Mouse (Mus musculus) urinary bladder, postnatal 10 days (tissue): ENCODE results near the gene Uba7.

Experiments used
- DNase-seq: peaks from one replicate; pipeline ENCODE4 v3.0.0; 2022; ENCODE audit warnings: low spot score

Gene Uba7

GRCm38 (mm10) chr9:107962916-107963315 is 12.4 kb upstream of the Uba7 start:
- DNase-seq, result no peak

DNA sequence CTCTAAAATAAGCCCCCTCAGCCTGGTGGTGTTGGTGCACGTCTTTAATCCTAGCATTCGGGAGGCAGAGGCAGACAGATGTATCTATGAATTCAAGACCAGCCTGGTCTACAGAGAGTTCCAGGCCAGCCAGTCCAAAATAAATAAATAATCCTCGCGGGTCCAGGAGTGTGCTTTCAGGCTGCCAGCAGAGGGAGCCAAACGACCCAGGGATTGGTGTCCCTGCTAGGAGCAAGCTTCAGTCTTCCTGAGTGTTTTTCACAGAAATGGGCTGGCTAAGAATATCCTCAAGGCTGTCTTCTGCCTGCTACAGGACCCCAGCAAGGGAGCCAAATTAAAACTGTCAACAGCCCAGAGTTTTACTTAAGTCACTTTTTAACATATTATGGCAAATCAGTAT is 11.6 kb upstream of the Uba7 start:
- DNase-seq, result no peak

- DNase-seq, result no peak
These were observed 10.6 kb upstream of the Uba7 start for GRCm38 (mm10) chr9:107964681-107965080.

GRCm38 (mm10) chr9:107966676-107967075 is 8.6 kb upstream of the Uba7 start:
- no peak for DNase-seq

DNA sequence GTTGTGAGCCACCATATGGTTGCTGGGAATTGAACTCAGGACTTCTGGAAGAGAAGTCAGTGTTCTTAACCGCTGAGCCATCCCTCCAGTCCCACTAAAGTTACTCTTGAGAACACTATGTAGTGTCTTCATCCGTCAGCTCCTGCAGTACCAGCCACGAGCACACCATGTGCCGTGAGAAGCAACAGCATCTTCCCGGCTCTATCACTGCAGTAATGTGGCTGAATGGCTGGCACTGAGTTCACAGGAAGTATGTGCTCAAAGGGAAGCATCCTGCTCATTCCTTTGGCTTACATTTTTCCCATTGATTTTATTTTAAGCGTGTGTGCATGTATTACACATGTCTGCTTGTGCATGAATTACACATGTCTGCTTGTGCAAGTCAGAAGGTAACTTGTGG is 7.9 kb upstream of the Uba7 start:
- no peak for DNase-seq

GRCm38 (mm10) chr9:107968531-107968930 is 6.8 kb upstream of the Uba7 start:
- no peak for DNase-seq

- DNase-seq, result no peak
These were observed 5.0 kb upstream of the Uba7 start for GRCm38 (mm10) chr9:107970311-107970710.

DNA sequence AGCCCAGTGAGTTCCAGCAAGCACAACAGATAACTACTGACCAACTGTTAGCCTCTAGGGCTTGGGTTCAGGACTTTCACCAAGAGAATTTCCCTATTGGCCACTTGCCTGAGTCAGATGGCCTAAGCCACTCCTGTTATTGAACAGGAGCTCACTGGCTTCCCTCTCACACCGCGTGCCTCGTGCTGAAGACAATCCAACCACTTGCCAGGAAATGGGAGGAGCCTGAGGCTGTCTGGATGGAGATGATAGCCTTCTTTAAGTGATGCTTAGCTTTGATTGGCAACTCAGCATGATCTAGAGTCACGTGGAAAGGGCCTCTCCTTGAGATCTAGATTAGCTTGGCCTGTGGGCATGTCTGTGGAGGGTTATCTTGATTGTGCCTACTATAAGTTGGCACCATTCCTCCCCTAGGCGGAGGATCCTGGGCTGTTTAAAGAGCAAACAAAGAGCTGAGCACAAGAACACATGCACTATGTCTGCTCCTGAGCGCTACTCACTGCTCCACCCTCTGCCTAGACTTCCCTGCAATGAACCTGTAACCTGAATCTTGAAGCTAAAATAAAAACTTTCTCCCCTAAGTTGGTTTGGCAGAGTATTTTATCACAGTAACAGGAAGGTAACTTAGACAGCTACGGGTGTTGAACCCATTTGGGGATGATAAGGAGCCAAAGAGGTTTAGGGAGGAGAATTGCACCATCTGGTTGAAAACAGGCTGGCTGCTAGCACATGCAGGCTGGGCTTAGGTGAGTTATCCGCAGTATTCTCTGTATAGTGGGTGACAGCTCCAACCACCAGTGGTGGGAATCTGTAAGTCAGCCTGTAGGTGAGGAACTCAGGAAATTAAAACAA is 3.4 kb upstream of the Uba7 start:
- no peak for DNase-seq

- DNase-seq, result no peak
These were observed 674 bp upstream of the Uba7 start for GRCm38 (mm10) chr9:107974491-107975171.

GRCm38 (mm10) chr9:107978815-107979214 is 3.5 kb downstream of the Uba7 start:
- DNase-seq, result no peak

GRCm38 (mm10) chr9:107981684-107982605 is 6.6 kb downstream of the Uba7 start:
- no peak for DNase-seq

DNA sequence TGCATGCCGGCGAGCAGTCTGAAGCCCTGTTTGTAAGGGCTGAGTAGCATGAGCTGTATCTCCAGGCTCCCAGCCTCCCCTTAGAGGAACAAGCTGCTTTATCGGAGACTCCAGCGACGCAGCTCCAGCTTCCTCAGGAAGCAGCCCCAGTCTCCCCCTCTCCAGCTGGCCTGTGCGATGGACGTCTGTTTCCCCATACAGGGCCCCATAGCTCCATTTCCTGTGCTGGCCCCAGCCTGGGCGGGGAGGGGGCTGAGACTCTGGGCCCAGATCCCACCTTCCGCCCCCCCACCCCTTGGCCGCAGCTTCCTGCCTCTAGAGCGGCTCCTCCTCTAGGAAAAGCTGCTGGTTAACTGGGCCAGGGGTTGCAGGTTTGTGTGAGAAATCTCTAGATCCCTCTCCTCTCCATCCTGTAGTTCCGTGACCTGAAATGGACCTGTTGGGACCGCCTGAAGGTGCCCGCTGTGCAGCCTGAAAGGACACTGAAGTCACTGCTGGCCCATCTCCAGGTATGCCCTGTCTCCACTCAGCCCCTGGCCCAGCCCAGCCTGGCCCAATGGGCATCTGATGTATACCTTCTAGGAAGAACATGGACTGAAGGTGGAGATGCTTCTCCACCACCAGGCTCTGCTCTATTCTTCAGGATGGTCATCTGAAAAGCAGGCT is 7.5 kb downstream of the Uba7 start, which contains the start of gene Gm20661:
Gene Gm20661, plus strand, starts transcription at position 378 of the 666 bp plus-strand sequence.
- no peak for DNase-seq

DNA sequence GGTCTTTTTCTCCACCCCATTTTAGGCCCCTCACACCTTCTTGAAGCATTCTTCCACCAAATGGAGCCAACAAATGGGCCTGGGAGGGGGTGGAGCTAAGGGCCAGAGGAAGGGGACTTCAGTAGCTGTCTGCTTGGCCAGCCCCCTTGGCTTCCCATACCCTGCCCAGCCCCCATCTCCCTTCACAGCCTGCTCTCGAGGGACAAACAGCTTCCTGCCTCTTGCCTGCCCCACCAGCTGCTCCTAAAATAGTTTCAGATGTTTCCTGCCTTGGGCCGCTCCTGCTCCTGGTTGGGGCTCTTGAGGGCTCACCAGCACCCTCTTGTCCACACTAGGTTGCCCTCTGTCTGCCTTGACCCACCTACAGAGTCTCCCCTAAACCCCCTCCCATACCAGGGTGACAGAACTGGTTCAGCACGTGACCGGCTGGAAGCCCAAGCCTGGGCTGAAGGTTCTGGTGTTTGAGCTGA is 8.2 kb downstream of the Uba7 start:
- no peak for DNase-seq

- DNase-seq, result no peak
These were observed 8.9 kb downstream of the Uba7 start for GRCm38 (mm10) chr9:107984052-107984753.

GRCm38 (mm10) chr9:107984754-107985055 is 9.4 kb downstream of the Uba7 start:
- no peak for DNase-seq

DNA sequence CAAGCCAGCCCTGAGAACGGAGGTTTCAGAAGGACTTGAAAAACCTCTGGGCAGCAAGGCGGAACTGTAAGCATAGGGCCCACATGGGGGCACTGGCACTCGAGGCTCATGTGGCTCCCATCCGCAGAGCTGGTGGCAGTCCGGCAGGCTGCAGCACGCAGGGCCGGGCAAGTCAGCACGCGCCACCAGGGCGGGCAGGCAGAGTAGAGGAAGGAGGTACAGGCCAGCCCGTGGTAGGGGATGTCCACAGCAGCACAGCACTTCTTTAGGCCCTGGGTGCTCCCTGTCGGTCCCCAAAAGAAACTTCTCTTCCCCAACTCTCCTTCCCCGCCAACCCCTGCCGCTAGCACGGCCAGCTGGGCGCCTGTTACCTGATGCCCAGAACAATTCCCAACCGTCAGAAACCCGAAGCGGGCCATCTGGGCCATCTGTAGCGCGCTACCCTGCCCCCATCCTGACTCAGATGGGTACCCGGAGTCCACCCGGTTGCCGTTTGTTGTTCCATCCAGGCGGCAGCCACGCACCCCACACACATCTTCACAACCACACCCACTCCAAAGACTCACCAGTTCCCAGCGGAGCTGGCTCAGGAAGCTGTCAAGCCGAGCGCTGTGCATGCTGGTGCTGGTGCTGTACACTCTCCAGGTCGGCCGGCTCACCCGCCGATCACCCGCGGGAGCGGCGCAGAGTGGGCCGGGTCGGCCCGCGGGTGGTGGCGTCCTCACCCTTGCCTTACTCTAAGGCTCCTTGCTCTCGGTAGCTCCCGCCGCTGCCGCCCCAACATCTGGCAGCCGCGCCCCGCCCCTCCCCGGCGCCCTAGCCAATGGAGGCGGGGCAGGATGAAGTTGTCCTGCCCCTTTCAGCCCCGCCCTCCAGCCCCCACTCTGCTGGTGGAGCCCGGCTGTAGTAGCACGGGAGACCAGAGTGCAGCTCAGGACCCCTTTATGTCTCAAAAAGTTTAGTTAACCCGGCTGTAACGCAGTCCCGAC is 10.1 kb downstream of the Uba7 start, which contains the start of gene Inka1:
Gene Inka1, minus strand, starts transcription at position 749 of the 989 bp plus-strand sequence.
- DNase-seq, result peak; percentile 42

DNA sequence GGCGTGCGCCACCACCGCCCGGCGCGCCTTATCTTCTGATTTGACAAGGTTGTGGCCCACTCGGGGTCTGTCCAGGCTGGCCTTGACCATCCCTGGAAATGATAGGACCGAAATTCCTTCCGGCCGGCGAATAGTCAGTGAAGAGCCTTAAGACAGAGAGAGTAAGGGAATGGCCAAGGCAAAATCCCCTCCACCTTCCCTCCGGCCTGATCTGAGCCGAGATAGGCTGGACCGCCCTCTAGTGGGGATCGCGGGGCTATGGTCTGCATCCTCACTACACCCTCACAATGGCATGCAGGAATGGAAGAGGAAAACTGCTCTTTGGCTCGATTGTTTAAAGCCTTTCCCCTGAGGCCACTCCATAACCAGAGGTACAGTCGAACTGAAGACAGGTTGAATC is 11.1 kb downstream of the Uba7 start:
- no peak for DNase-seq

DNA sequence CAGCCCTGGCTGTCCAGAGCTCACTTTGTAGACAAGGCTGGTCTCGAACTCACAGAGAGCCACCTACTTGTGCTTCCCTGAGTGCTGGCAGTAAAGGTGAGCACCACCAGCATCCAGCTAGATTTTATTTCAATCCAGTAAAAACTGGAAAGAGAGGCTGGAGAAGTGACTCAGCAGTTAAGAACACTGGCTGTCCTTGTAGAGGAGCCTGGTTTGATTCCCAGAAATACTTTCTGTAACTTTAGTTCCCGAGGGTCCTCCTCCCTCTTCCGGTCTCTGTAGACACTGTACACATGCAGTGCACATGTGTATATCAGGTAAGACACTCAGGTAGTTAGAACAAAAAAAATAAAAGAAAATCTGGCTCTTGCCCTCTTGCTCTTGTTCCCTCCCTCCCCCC is 12.6 kb downstream of the Uba7 start:
- DNase-seq, result no peak

GRCm38 (mm10) chr9:107992197-107992596 is 16.9 kb downstream of the Uba7 start, which contains the start of gene Cdhr4:
Gene Cdhr4 (plus strand): TSS chr9:107992497.
- no peak for DNase-seq

- DNase-seq, result no peak
These were observed 17.7 kb downstream of the Uba7 start for GRCm38 (mm10) chr9:107993013-107993412.
